Mouse (Mus musculus) embryo, embryonic 11 days (tissue): ENCODE measurements around the gene Top3a.
A peak's percentile ranks its signal among the peaks of the same experiment; 100 is the strongest.

Experiments
- DNase-seq: peaks from one replicate; pipeline ENCODE4 v3.0.0-alpha.2; 2015

Top3a gene

DNA sequence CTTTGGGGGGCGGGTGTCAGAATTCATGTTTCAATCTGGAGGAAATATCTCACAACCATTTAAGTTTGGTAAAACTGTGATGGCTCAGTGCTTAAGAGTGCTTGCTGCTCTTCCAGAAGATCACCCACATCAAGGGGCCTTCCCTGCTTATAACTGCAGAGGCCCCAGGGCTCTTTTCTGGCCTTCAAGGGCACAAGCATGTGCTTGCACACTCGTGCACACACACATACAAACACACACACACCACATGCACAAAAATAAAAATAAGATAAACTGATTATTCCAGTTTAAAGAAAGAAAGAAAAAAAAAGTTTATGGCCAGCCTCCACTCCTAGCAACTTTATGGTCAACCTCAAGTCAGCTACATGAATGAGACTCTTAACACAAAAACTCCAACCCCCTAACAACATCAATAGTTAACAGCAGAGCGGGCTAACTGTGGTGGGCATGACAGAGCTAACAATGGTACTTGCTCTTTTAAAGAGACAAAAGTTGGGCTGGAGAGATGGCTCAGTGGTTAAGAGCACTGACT, 2.9 kb downstream of the Top3a start:
- no peak for DNase-seq

- DNase-seq: no peak
Measured at GRCm38 (mm10) chr11:60772161-60772560, 5.0 kb downstream of the Top3a start.

GRCm38 (mm10) chr11:60770776-60771175, 6.4 kb downstream of the Top3a start:
- DNase-seq: no peak

DNA sequence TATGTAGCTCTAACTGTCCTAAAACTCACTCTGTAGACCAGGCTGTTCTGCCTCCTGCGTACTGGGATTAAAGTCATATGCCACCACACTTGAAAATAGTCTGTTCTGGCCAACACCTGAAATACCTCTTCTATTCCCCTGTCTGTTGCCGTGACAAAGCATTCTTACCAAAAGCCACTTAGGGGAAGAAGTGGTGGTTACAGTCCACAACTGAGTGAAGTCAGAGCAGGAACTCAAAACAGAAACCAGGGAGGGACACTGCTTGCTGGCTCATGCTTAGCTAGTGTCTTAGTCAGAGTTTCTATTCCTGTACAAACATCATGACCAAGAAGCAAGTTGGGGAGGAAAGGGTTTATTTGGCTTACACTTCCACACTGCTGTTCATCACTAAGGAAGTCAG, 7.8 kb downstream of the Top3a start:
- no peak for DNase-seq

GRCm38 (mm10) chr11:60766969-60767368, 10.2 kb downstream of the Top3a start:
- no peak for DNase-seq

GRCm38 (mm10) chr11:60761681-60762080, 15.5 kb downstream of the Top3a start:
- no peak for DNase-seq

GRCm38 (mm10) chr11:60755570-60755969, 21.6 kb downstream of the Top3a start:
- no peak for DNase-seq

- DNase-seq: no peak
Measured at GRCm38 (mm10) chr11:60740321-60740720, 36.8 kb downstream of the Top3a start.

DNA sequence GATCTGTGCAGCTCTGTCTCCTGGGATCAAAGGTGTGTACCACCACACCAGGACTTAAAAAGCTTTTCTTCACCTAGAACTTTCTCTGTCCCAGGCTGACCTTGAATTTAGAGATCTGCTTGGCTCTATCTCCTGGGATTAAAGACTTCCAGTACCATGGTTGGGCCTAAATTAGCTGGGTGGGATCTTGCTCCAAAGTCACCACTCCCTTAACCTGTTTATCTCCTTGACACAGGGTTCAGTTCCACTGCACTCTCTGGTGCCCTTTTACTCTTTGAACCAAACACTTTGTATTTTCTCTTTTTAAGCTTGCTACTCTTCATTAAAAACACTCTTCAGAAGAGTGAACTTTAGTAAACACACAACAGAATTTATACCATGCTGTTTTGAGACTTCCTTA, 39.7 kb downstream of the Top3a start:
- DNase-seq: no peak

DNA sequence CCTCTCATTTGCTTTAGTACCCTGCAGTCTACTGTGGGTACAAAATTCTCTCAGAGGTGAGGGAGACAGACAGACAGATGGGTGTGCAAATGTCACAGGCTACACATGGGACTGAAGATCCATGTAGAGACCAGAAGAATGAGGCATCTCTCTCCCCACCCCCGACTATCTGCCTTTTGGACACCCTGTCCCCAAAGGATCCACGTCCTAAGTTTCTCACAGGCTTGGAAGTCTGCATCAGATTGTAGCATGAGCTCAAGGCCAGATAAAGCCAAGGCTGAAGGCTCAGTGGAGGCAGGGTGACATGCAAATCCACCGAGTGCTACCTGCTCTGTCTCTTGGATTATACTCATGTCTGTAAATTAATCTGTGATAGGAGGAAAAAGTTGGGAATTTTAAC, 40.7 kb downstream of the Top3a start:
- no peak for DNase-seq

- DNase-seq: no peak
Measured at GRCm38 (mm10) chr11:60735191-60735590, 42.0 kb downstream of the Top3a start.

DNA sequence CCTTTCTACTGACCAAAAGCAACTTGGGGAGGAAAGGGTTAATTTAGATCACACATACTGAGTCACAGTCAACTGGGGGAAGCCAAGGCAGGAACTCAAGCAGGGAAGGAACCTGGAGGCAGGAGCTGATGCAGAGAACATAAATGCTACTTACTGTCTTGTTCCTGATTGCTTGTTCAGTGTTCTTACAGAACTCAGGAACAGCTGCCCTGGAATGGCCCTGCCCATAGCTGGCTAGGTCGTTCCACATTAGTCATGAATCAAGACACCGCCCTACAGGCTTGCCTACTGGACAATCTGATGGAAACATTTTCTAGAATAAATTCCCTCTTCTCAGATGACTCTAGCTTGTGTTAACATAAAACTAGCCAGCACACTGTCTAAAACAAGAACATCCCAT, 43.0 kb downstream of the Top3a start:
- no peak for DNase-seq

GRCm38 (mm10) chr11:60731251-60731650, 45.9 kb downstream of the Top3a start:
- no peak for DNase-seq

GRCm38 (mm10) chr11:60730169-60730568, 47.0 kb downstream of the Top3a start:
- no peak for DNase-seq

DNA sequence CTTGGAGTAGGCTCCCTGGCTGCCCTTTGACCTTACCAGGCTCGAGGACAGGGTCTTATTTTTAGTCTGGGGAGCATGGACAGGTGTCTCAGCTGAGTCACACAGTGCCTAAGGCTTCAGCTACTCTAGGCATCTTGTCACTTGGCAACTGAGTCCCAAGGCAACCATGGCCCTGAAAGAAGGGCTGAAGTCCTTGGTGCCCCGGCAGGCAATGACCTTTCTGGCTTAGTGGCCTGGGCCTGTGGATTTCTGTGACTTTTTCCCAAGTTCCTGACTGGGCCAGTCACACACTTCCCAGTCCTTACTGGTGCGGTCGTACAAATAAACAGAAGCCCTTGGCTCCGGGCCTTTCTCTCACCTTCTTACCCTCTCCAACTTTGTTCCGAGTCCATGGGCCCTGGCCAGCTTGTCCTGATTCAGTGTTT, 47.9 kb downstream of the Top3a start:
- DNase-seq: no peak

- peak; percentile 97 for DNase-seq
Measured at GRCm38 (mm10) chr11:60728260-60728761, 48.9 kb downstream of the Top3a start, which contains the start of gene Mief2. TSS of gene Mief2 (plus strand) at chr11:60728398.

GRCm38 (mm10) chr11:60727392-60728140, 49.6 kb downstream of the Top3a start:
- peak; percentile 24 for DNase-seq

DNA sequence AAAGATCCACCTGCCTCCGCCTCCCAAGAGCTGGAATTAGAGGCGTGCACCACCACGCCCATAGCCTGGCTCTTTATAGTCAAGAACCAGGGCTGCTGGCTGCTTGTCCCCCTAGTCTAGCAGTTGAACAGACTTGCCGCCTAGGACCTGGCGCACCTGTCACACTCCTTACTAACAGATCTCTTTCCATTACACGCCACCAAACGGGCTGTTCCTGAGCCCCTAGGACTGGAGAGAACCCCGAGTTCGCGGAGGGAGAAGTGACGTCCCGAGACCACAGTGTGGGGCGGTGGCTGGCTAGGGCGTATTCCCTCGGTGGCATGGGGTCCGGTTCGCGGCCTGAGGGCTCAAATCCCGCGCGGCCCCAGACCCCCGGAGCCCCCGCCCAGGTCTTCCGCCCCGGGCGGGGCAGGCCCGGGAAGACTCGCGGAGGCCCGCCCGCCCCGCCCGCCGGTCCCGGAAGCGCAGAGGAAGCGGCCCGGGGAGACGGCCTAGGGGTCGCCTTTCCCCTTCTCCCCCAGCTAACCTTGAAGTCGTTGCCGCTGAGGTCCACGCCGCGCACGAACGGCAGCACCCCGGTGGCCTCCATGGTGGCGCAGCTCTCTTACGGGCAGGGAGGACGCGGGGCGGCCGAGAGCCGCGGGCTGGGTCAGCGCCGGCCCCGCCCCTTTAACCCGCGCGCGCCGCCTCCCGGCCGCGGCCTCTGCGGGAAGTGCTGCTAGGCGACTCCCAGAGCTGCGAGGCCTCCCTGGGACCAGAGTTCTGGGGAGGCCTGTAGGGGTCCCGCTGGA, 50.4 kb downstream of the Top3a start, which contains the start of gene Flii:
Gene Flii (minus strand): TSS at position 663 of the 791 bp plus-strand sequence.
- peak; percentile 91 for DNase-seq

- no peak for DNase-seq
Measured at GRCm38 (mm10) chr11:60719263-60719662, 57.9 kb downstream of the Top3a start.

- no peak for DNase-seq
Measured at GRCm38 (mm10) chr11:60715833-60716232, 61.3 kb downstream of the Top3a start.

DNA sequence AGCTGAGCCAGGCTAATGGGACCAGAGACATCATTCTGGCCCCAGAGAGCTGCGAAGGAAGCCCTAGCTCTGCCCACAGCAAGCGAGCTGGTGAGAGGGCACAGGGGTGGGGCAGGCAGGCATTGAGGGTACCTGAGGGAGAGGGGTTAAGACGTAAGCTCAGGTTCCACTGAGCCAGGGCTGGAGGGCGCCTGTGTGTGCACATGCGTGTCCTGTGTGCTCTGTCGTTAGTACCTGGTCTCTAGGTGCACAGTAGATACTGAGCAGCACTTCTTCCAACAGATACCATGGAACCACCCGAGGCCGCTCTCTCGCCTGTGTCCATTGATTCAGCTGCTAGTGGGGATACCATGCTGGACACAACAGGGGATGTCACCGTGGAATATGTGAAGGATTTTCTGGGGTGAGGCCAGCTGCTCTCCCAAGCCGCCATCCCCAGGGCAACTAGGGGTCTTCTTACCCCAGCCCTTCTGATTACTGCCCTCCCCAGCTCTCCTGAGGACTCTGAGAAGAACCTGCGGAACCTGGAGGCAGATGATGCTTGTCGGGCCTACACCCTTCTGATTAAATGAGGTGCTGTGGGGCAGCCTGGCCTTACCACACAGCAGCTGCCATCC, 64.4 kb downstream of the Top3a start:
- DNase-seq: no peak

- no peak for DNase-seq
Measured at GRCm38 (mm10) chr11:60712040-60712439, 65.1 kb downstream of the Top3a start.

- no peak for DNase-seq
Measured at GRCm38 (mm10) chr11:60711218-60711617, 65.9 kb downstream of the Top3a start.
